Mouse (Mus musculus): ENCODE results near the gene Ccdc142. TPM values are rescaled to one million over a fixed set of nuclear protein-coding genes. Genes with fewer than 3 reads are reported as not detected.

Gene Ccdc142
- total RNA-seq, 2 experiments from 2014 or later = 8.0 to 8.2 TPM

GRCm38 (mm10) chr6:83141636-83142035, 40.2 kb downstream of the Ccdc142 start:
- DNase-seq = no peak

GRCm38 (mm10) chr6:83142211-83142731, 40.9 kb downstream of the Ccdc142 start:
- peak; percentile 65 to 70 for DNase-seq

GRCm38 (mm10) chr6:83142886-83143285, 41.5 kb downstream of the Ccdc142 start:
- DNase-seq = peak in 1 of 2 experiments; percentile 37

GRCm38 (mm10) chr6:83145209-83145608, 43.8 kb downstream of the Ccdc142 start:
- peak in 1 of 2 experiments; percentile 7 for DNase-seq

GRCm38 (mm10) chr6:83145805-83146204, 44.4 kb downstream of the Ccdc142 start:
- peak in 1 of 2 experiments; percentile 9 for DNase-seq

- no peak for DNase-seq
Measured at GRCm38 (mm10) chr6:83147280-83147679, 45.9 kb downstream of the Ccdc142 start.

GRCm38 (mm10) chr6:83151721-83152120, 50.3 kb downstream of the Ccdc142 start:
- DNase-seq = no peak

- DNase-seq = no peak
Measured at GRCm38 (mm10) chr6:83153038-83153437, 51.6 kb downstream of the Ccdc142 start.

GRCm38 (mm10) chr6:83153485-83153884, 52.1 kb downstream of the Ccdc142 start:
- no peak for DNase-seq

- no peak for DNase-seq
Measured at GRCm38 (mm10) chr6:83155552-83156238, 54.3 kb downstream of the Ccdc142 start.

GRCm38 (mm10) chr6:83156259-83156684, 54.9 kb downstream of the Ccdc142 start, which contains the start of the genes Wdr54 and 1700003E16Rik:
Wdr54 (minus strand) TSS chr6:83156397.
1700003E16Rik (plus strand) TSS chr6:83156404.
- DNase-seq = peak; percentile 73 to 82

Small RNAs within 50 kb of the gene (microRNA-seq; reads per million reads assigned to microRNA genes)
- 0 reads per million in 2 experiments for gene Mir3470a

Other genes starting within 250 kb of the Ccdc142 start
- gene Sema4f, start 161.8 kb upstream of the Ccdc142 start, total RNA-seq (2021) = 10 to 100 TPM; 41.0 to 41.2 TPM
- not detected for gene M1ap, start 154.7 kb upstream of the Ccdc142 start, total RNA-seq (2021)
- gene Dok1, start 68.1 kb upstream of the Ccdc142 start, total RNA-seq (2021) = 1 to 10 TPM; 2.5 to 2.6 TPM
- 1 to 10 TPM; 4.1 to 5.4 TPM for gene Loxl3, start 67.4 kb upstream of the Ccdc142 start, total RNA-seq (2021)
- 100 to 1,000 TPM; 121 to 142 TPM for gene Aup1, start 47.1 kb upstream of the Ccdc142 start, total RNA-seq (2021)
- 10 to 100 TPM; 47.1 to 49.0 TPM for gene Htra2, start 46.3 kb upstream of the Ccdc142 start, total RNA-seq (2021)
- gene Dqx1, start 43.8 kb upstream of the Ccdc142 start, total RNA-seq (2021) = under 1 TPM; 0.40 to 0.94 TPM
- gene Tlx2, start 31.3 kb upstream of the Ccdc142 start, total RNA-seq (2021) = not detected
- 10 to 100 TPM; 33.9 to 34.9 TPM for gene Pcgf1, start 23.7 kb upstream of the Ccdc142 start, total RNA-seq (2021)
- under 1 TPM in 1 of 2 experiments, not detected in 1; 0.48 TPM for gene Lbx2, start 15.2 kb upstream of the Ccdc142 start, total RNA-seq (2021)
- gene Gm42688, start within 50 bp of the Ccdc142 start, total RNA-seq (2021) = 1 to 10 TPM; 5.8 to 7.0 TPM
- gene Mrpl53, start 7.4 kb downstream of the Ccdc142 start, total RNA-seq (2021) = 10 to 100 TPM; 64.4 to 69.9 TPM
- gene Mogs, start 13.9 kb downstream of the Ccdc142 start, total RNA-seq (2021) = 10 to 100 TPM; 28.0 to 28.9 TPM
- gene Wbp1, start 20.0 kb downstream of the Ccdc142 start, total RNA-seq (2021) = 10 to 100 TPM; 58.2 to 61.4 TPM
- 10 to 100 TPM; 21.2 to 23.5 TPM for gene Ino80b, start 23.8 kb downstream of the Ccdc142 start, total RNA-seq (2021)
- 10 to 100 TPM; 75.9 to 90.3 TPM for gene Rtkn, start 33.9 kb downstream of the Ccdc142 start, total RNA-seq (2021)
- 10 to 100 TPM; 24.2 to 25.3 TPM for gene Wdr54, start 54.8 kb downstream of the Ccdc142 start, total RNA-seq (2021)
- 10 to 100 TPM; 23.4 to 24.0 TPM for gene 1700003E16Rik, start 54.8 kb downstream of the Ccdc142 start, total RNA-seq (2021)
- 100 to 1,000 TPM; 384 to 404 TPM for gene Dctn1, start 64.3 kb downstream of the Ccdc142 start, total RNA-seq (2021)
- gene Slc4a5, start 118.2 kb downstream of the Ccdc142 start, total RNA-seq (2021) = 1 to 10 TPM in 1 of 2 experiments, under 1 TPM in 1; 0.57 to 2.8 TPM
- 1 to 10 TPM; 6.1 to 6.7 TPM for gene Mthfd2, start 224.3 kb downstream of the Ccdc142 start, total RNA-seq (2021)
- gene Mob1a, start 224.4 kb downstream of the Ccdc142 start, total RNA-seq (2021) = 10 to 100 TPM; 21.6 to 21.7 TPM
- gene Bola3, start 247.5 kb downstream of the Ccdc142 start, total RNA-seq (2021) = 10 to 100 TPM; 51.1 to 55.5 TPM

Measured in layer of hippocampus, postnatal 36 days (tissue).